Mouse (Mus musculus): ENCODE measurements at regions not wholly inside any gene's neighbourhood (a gene's known extent, or its start where the extent isn't known, plus 50 kb on each side); places are given as distances from the start of the nearest gene placed in this dataset.

GRCm38 (mm10) chr3:21638886-21639285 lies 437.6 kb upstream of the Tbl1xr1 start:
- TF ChIP-seq CTCF (IDR thresholded peaks at IDR 0.05; ENCODE audit: low read depth) (no peak), EP300 (IDR thresholded peaks at IDR 0.05; ENCODE audit: low read depth) (no peak)

Data from liver, embryonic 14.5 days (tissue).